Mouse (Mus musculus): ENCODE measurements around the gene Cyp2a5.
"Not testable (repeated sequence)": the region's sequence is repeated elsewhere in the genome, so short reads cannot be mapped to it uniquely, and the experiment has no call there.

- TF ChIP-seq GATA1, TAL1 (IDR thresholded peaks at IDR 0.05; ENCODE audit: low read length): not testable (repeated sequence)
These were observed at the start of gene Cyp2a5 for GRCm38 (mm10) chr7:26835059-26835458.
